Mouse (Mus musculus): Measurements from ENCODE around the gene Camk2d. TPM values are rescaled to one million over a fixed set of nuclear protein-coding genes. Genes with fewer than 3 reads are reported as not detected.

Gene Camk2d
- polyA plus RNA-seq, 1 experiment = 5.8 TPM

- TF ChIP-seq POLR2A (IDR thresholded peaks at IDR 0.05; ENCODE audit: control insufficient read depth, low read depth, low read length) (no peak), CTCF (IDR thresholded peaks at IDR 0.05; ENCODE audit: control insufficient read depth, insufficient read depth, insufficient replicate concordance, low read depth, low read length) (no peak)
- Histone ChIP-seq H3K27ac (ENCODE audit: control insufficient read depth, insufficient read depth, low read depth, low read length) (no peak overlapping the region), H3K4me1 (ENCODE audit: control insufficient read depth, insufficient read depth, low read length) (no peaks in the 10 kb centered on the region), H3K27me3 (ENCODE audit: control insufficient read depth, insufficient read depth, low read length) (no peaks in the 10 kb centered on the region), H3K4me3 (ENCODE audit: control insufficient read depth, low read depth, low read length) (no peak overlapping the region), H3K36me3 (ENCODE audit: control insufficient read depth, insufficient read depth, low read length) (no peaks in the 10 kb centered on the region)
These were observed 150.2 kb downstream of the Camk2d start for GRCm38 (mm10) chr3:126746148-126746803.

DNA sequence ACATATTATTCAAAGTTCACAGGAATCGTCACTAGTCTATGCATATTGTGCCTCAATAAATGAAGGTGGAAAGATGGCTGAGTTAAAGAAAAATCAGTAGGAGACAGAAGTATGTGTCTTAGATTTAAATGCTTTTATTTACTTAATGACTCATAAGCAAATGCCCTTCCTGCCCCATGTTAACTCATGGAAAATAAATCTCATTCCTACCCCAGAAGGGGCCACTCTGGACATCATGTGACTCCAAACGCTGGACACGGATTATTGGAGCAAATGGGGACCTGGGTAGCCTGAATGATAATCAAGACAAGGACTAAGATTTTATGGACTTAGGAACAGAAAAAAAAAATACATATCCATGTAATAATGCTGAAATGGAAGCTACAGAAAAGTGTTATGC lies 151.5 kb downstream of the Camk2d start:
- H3K36me3 ChIP-seq (ENCODE audit: control insufficient read depth, insufficient read depth, low read length) = no peaks in the 10 kb centered on the region
- no peak overlapping the region for H3K4me3 ChIP-seq (ENCODE audit: control insufficient read depth, low read depth, low read length)
- no peaks in the 10 kb centered on the region for H3K4me1 ChIP-seq (ENCODE audit: control insufficient read depth, insufficient read depth, low read length)
- no peaks in the 10 kb centered on the region for H3K27me3 ChIP-seq (ENCODE audit: control insufficient read depth, insufficient read depth, low read length)
- no peak overlapping the region for H3K27ac ChIP-seq (ENCODE audit: control insufficient read depth, insufficient read depth, low read depth, low read length)
- no peak for TF ChIP-seq POLR2A (IDR thresholded peaks at IDR 0.05; ENCODE audit: control insufficient read depth, low read depth, low read length)
- no peak for TF ChIP-seq CTCF (IDR thresholded peaks at IDR 0.05; ENCODE audit: control insufficient read depth, insufficient read depth, insufficient replicate concordance, low read depth, low read length)

GRCm38 (mm10) chr3:126751377-126752098 lies 155.4 kb downstream of the Camk2d start:
- H3K27me3 ChIP-seq (ENCODE audit: control insufficient read depth, insufficient read depth, low read length) = no peaks in the 10 kb centered on the region
- H3K4me3 ChIP-seq (ENCODE audit: control insufficient read depth, low read depth, low read length) = no peak overlapping the region
- no peaks in the 10 kb centered on the region for H3K4me1 ChIP-seq (ENCODE audit: control insufficient read depth, insufficient read depth, low read length)
- TF ChIP-seq POLR2A (IDR thresholded peaks at IDR 0.05; ENCODE audit: control insufficient read depth, low read depth, low read length) (no peak), CTCF (IDR thresholded peaks at IDR 0.05; ENCODE audit: control insufficient read depth, insufficient read depth, insufficient replicate concordance, low read depth, low read length) (no peak)
- no peak overlapping the region for H3K27ac ChIP-seq (ENCODE audit: control insufficient read depth, insufficient read depth, low read depth, low read length)
- H3K36me3 ChIP-seq (ENCODE audit: control insufficient read depth, insufficient read depth, low read length) = no peaks in the 10 kb centered on the region

DNA sequence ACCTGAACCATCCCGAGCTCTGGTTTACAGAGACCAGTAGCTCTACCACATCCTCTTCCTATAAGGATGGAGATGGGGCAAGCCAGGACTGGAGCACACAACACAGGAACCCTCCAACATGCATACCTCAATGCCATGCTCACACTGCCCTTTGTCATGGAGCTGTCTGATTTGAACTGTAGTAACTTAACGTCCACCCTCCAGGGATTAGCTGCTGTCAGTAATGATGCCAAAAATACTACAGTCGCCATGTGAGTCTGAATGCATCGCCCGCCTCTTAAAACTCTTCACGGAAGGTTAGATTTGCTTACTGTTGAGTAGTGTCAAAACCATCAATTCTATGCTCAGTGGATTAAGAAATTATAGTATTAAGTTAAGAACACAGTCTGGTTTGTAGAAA lies 156.9 kb downstream of the Camk2d start:
- Histone ChIP-seq H3K27ac (ENCODE audit: control insufficient read depth, insufficient read depth, low read depth, low read length) (no peak overlapping the region), H3K4me3 (ENCODE audit: control insufficient read depth, low read depth, low read length) (no peak overlapping the region), H3K4me1 (ENCODE audit: control insufficient read depth, insufficient read depth, low read length) (no peaks in the 10 kb centered on the region), H3K27me3 (ENCODE audit: control insufficient read depth, insufficient read depth, low read length) (no peaks in the 10 kb centered on the region), H3K36me3 (ENCODE audit: control insufficient read depth, insufficient read depth, low read length) (no peaks in the 10 kb centered on the region)
- no peak for TF ChIP-seq POLR2A (IDR thresholded peaks at IDR 0.05; ENCODE audit: control insufficient read depth, low read depth, low read length)

DNA sequence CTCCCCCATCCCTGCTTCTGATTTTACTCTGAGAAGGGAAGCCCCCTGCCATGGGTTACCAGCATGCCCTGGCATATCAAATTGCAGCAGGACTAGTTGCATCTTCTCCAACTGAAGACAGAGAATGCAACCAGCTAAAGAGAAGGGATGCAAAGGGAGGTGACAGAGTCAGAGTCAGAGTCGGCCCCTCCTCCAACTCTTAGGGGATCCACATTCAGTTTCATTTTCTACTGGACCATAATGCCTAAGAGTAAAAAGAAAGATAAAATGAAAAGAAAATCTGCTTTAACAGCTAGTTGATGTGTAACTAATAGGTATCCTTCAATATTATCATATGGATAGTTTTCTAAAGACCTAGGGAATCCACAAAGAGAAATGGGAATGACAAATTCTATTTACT lies 162.3 kb downstream of the Camk2d start:
- H3K27me3 ChIP-seq (ENCODE audit: control insufficient read depth, insufficient read depth, low read length) = no peaks in the 10 kb centered on the region
- H3K36me3 ChIP-seq (ENCODE audit: control insufficient read depth, insufficient read depth, low read length) = no peaks in the 10 kb centered on the region
- H3K4me1 ChIP-seq (ENCODE audit: control insufficient read depth, insufficient read depth, low read length) = no peaks in the 10 kb centered on the region
- no peak overlapping the region for H3K4me3 ChIP-seq (ENCODE audit: control insufficient read depth, low read depth, low read length)
- TF ChIP-seq POLR2A (IDR thresholded peaks at IDR 0.05; ENCODE audit: control insufficient read depth, low read depth, low read length) (no peak), CTCF (IDR thresholded peaks at IDR 0.05; ENCODE audit: control insufficient read depth, insufficient read depth, insufficient replicate concordance, low read depth, low read length) (no peak)
- no peak overlapping the region for H3K27ac ChIP-seq (ENCODE audit: control insufficient read depth, insufficient read depth, low read depth, low read length)

GRCm38 (mm10) chr3:126760608-126761007 lies 164.5 kb downstream of the Camk2d start:
- H3K4me3 ChIP-seq (ENCODE audit: control insufficient read depth, low read depth, low read length) = no peak overlapping the region
- H3K4me1 ChIP-seq (ENCODE audit: control insufficient read depth, insufficient read depth, low read length) = no peaks in the 10 kb centered on the region
- no peaks in the 10 kb centered on the region for H3K27me3 ChIP-seq (ENCODE audit: control insufficient read depth, insufficient read depth, low read length)
- H3K36me3 ChIP-seq (ENCODE audit: control insufficient read depth, insufficient read depth, low read length) = no peaks in the 10 kb centered on the region
- H3K27ac ChIP-seq (ENCODE audit: control insufficient read depth, insufficient read depth, low read depth, low read length) = no peak overlapping the region
- TF ChIP-seq POLR2A (IDR thresholded peaks at IDR 0.05; ENCODE audit: control insufficient read depth, low read depth, low read length) (no peak), CTCF (IDR thresholded peaks at IDR 0.05; ENCODE audit: control insufficient read depth, insufficient read depth, insufficient replicate concordance, low read depth, low read length) (no peak)

DNA sequence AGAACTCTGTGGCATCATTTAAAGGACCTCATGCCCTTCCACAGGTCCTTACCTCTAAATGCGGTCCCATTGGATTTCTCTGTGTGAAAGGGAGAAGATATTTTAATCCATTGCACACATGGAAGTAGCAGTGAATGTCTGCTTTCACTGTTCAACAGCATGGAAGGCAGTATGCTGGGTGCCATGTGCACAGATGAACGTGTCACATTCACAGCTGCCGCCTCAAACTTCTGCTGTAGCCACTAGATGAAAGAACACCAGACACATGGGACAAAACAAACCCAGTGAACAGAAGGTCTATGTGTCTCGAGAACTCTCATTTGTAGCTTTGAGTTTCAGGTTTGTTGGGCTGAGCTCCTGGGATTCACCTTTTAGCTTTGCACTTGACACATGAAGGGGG lies 168.6 kb downstream of the Camk2d start:
- TF ChIP-seq CTCF (IDR thresholded peaks at IDR 0.05; ENCODE audit: control insufficient read depth, insufficient read depth, insufficient replicate concordance, low read depth, low read length) = no peak
- Histone ChIP-seq H3K27ac (ENCODE audit: control insufficient read depth, insufficient read depth, low read depth, low read length) (no peak overlapping the region), H3K4me3 (ENCODE audit: control insufficient read depth, low read depth, low read length) (no peak overlapping the region), H3K27me3 (ENCODE audit: control insufficient read depth, insufficient read depth, low read length) (no peaks in the 10 kb centered on the region), H3K4me1 (ENCODE audit: control insufficient read depth, insufficient read depth, low read length) (no peaks in the 10 kb centered on the region), H3K36me3 (ENCODE audit: control insufficient read depth, insufficient read depth, low read length) (no peaks in the 10 kb centered on the region)
